Mouse (Mus musculus): ENCODE results near the gene Gm7534. TPM values are rescaled to one million over a fixed set of nuclear protein-coding genes. Genes with fewer than 3 reads are reported as not detected.
"Not testable (repeated sequence)": the region's sequence is repeated elsewhere in the genome, so short reads cannot be mapped to it uniquely, and the experiment has no call there.

Gene Gm7534
- polyA plus RNA-seq, 1 experiment from 2014 or later, result not detected

DNA sequence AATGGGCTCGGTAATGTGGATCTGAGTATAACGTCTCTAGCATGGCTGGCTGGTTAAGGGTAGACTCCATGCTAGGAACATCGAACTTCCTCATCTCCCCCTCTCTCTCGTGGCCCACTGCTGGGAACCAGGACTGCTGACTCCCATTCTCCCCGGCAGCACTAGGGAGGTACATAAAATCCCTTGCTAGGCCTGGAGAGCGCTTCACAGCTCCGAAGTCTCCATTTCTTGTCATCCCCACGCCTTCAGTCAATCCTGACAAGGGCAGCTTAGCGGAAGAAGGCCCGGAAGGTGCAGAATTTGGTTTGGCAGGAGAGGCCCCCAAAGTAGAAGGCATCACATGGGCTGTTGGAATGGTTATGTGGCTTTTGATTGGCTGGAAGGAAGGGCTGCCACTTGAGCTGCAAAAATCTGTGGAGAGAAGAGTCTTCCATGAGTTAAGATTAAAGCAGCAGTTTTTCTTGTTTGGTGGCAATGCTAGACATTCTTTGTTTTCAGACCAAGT lies 46.8 kb downstream of the Gm7534 start:
- 0 out of 2 replicates have a peak, but pooled peaks cover 6% of the 10 kb centered on the region for H3K27me3 ChIP-seq (ENCODE audit: control insufficient read depth, insufficient read depth, low read length)
- H3K9ac ChIP-seq, result no peak overlapping the region
- H3K4me2 ChIP-seq (replicated peaks), result no peak overlapping the region
- peaks cover 22% of the 10 kb centered on the region for H3K36me3 ChIP-seq (replicated peaks; ENCODE audit: control insufficient read depth, insufficient read depth)
- DNase-seq (ENCODE audit: low spot score), result no peak
- H3K4me1 ChIP-seq (replicated peaks; ENCODE audit: control insufficient read depth, insufficient read depth, low read length), result no peaks in the 10 kb centered on the region
- no peaks in the 10 kb centered on the region for H3K9me3 ChIP-seq (ENCODE audit: control insufficient read depth, low read length)
- ATAC-seq (ENCODE audit: low FRiP score), result no peak
- no peak overlapping the region for H3K4me3 ChIP-seq (replicated peaks; ENCODE audit: low read length)
- WGBS, result 94% methylated on average over 10 of the region's 10 CpGs
- H3K27ac ChIP-seq, result no peak overlapping the region

GRCm38 (mm10) chr4:134155531-134155930 lies 47.3 kb downstream of the Gm7534 start:
- Histone ChIP-seq H3K4me3 (replicated peaks; ENCODE audit: low read length) (no peak overlapping the region), H3K4me1 (replicated peaks; ENCODE audit: control insufficient read depth, insufficient read depth, low read length) (no peaks in the 10 kb centered on the region), H3K27ac (no peak overlapping the region), H3K9ac (no peak overlapping the region), H3K4me2 (replicated peaks) (no peak overlapping the region), H3K27me3 (ENCODE audit: control insufficient read depth, insufficient read depth, low read length) (0 out of 2 replicates have a peak, but pooled peaks cover 6% of the 10 kb centered on the region), H3K36me3 (replicated peaks; ENCODE audit: control insufficient read depth, insufficient read depth) (peaks cover 26% of the 10 kb centered on the region), H3K9me3 (ENCODE audit: control insufficient read depth, low read length) (no peaks in the 10 kb centered on the region)
- DNase-seq (ENCODE audit: low spot score) (no peak), ATAC-seq (ENCODE audit: low FRiP score) (no peak)
- WGBS, result 92% methylated on average over 6 of the region's 6 CpGs

GRCm38 (mm10) chr4:134154354-134154753 lies 48.5 kb downstream of the Gm7534 start:
- Histone ChIP-seq H3K4me2 (replicated peaks) (no peak overlapping the region), H3K9ac (no peak overlapping the region), H3K27ac (no peak overlapping the region), H3K4me3 (replicated peaks; ENCODE audit: low read length) (no peak overlapping the region), H3K36me3 (replicated peaks; ENCODE audit: control insufficient read depth, insufficient read depth) (peaks cover 31% of the 10 kb centered on the region), H3K9me3 (ENCODE audit: control insufficient read depth, low read length) (no peaks in the 10 kb centered on the region), H3K27me3 (ENCODE audit: control insufficient read depth, insufficient read depth, low read length) (0 out of 2 replicates have a peak, but pooled peaks cover 6% of the 10 kb centered on the region), H3K4me1 (replicated peaks; ENCODE audit: control insufficient read depth, insufficient read depth, low read length) (no peaks in the 10 kb centered on the region)
- WGBS, result 98% methylated on average over 3 of the region's 3 CpGs
- ATAC-seq (ENCODE audit: low FRiP score), result no peak
- DNase-seq (ENCODE audit: low spot score), result no peak

GRCm38 (mm10) chr4:134153656-134154055 lies 49.1 kb downstream of the Gm7534 start:
- peaks cover 38% of the 10 kb centered on the region for H3K36me3 ChIP-seq (replicated peaks; ENCODE audit: control insufficient read depth, insufficient read depth)
- H3K4me3 ChIP-seq (replicated peaks; ENCODE audit: low read length), result no peak overlapping the region
- DNase-seq (ENCODE audit: low spot score) (no peak), ATAC-seq (ENCODE audit: low FRiP score) (no peak)
- H3K9me3 ChIP-seq (ENCODE audit: control insufficient read depth, low read length), result no peaks in the 10 kb centered on the region
- H3K27ac ChIP-seq, result no peak overlapping the region
- no peak overlapping the region for H3K9ac ChIP-seq
- 96% methylated on average over 3 of the region's 3 CpGs for WGBS
- 0 out of 2 replicates have a peak, but pooled peaks cover 1% of the 10 kb centered on the region for H3K27me3 ChIP-seq (ENCODE audit: control insufficient read depth, insufficient read depth, low read length)
- no peaks in the 10 kb centered on the region for H3K4me1 ChIP-seq (replicated peaks; ENCODE audit: control insufficient read depth, insufficient read depth, low read length)
- no peak overlapping the region for H3K4me2 ChIP-seq (replicated peaks)

GRCm38 (mm10) chr4:134152112-134152511 lies 50.7 kb downstream of the Gm7534 start:
- H3K4me1 ChIP-seq (replicated peaks; ENCODE audit: control insufficient read depth, insufficient read depth, low read length), result no peaks in the 10 kb centered on the region
- no peak overlapping the region for H3K4me3 ChIP-seq (replicated peaks; ENCODE audit: low read length)
- DNase-seq (ENCODE audit: low spot score) (no peak), ATAC-seq (ENCODE audit: low FRiP score) (no peak)
- peaks cover 53% of the 10 kb centered on the region for H3K36me3 ChIP-seq (replicated peaks; ENCODE audit: control insufficient read depth, insufficient read depth)
- no peaks in the 10 kb centered on the region for H3K9me3 ChIP-seq (ENCODE audit: control insufficient read depth, low read length)
- no peak overlapping the region for H3K9ac ChIP-seq
- no peaks in the 10 kb centered on the region for H3K27me3 ChIP-seq (ENCODE audit: control insufficient read depth, insufficient read depth, low read length)
- no peak overlapping the region for H3K4me2 ChIP-seq (replicated peaks)
- H3K27ac ChIP-seq, result no peak overlapping the region
- 92% methylated on average over 3 of the region's 3 CpGs for WGBS

DNA sequence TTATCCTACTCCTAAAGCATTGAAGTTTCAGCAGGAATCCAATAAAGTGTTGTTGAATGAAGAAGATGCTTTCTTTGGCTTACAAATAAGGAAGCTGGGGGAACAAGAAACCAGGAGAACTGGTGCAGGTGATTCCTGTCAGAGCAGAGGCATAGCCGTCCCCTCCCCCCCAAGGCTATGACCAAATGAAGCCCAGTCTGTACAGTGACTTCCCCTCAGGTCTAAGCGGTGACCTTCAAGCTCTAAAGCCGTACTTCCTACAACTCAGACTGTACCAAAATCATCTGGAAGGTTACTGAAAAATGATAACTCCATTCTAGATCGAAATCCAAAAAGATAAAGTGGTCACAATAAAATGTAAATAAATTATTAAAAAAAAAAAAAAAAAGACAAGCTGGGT lies 53.4 kb downstream of the Gm7534 start:
- ATAC-seq (ENCODE audit: low FRiP score) (no peak), DNase-seq (ENCODE audit: low spot score) (no peak)
- H3K27me3 ChIP-seq (ENCODE audit: control insufficient read depth, insufficient read depth, low read length), result no peaks in the 10 kb centered on the region
- H3K27ac ChIP-seq, result no peak overlapping the region
- H3K4me2 ChIP-seq (replicated peaks), result no peak overlapping the region
- H3K9ac ChIP-seq, result no peak overlapping the region
- H3K4me3 ChIP-seq (replicated peaks; ENCODE audit: low read length), result no peak overlapping the region
- no peaks in the 10 kb centered on the region for H3K4me1 ChIP-seq (replicated peaks; ENCODE audit: control insufficient read depth, insufficient read depth, low read length)
- H3K9me3 ChIP-seq (ENCODE audit: control insufficient read depth, low read length), result no peaks in the 10 kb centered on the region
- 90% methylated on average over 4 of the region's 4 CpGs for WGBS
- peaks cover 51% of the 10 kb centered on the region for H3K36me3 ChIP-seq (replicated peaks; ENCODE audit: control insufficient read depth, insufficient read depth)

DNA sequence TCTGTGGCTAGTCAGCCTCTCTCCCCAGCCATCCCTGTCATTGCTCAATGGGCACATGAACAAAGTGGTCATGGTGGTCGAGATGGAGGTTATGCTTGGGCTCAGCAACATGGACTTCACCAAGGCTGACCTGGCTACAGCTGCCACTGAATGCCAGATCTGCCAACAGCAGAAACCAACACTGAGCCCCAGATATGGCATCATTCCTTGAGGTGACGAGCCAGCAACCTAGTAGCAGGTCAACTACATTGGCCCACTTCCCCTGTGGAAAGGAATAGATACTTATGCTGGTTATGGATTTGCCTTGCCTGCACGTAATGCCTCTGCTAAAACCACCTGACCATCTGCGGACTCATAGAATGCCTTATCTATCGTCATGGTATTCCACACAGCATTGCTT lies 58.5 kb downstream of the Gm7534 start:
- not testable (repeated sequence) for H3K4me1 ChIP-seq (replicated peaks; ENCODE audit: control insufficient read depth, insufficient read depth, low read length); H3K27me3 ChIP-seq (ENCODE audit: control insufficient read depth, insufficient read depth, low read length); ATAC-seq (ENCODE audit: low FRiP score); H3K27ac ChIP-seq; H3K4me2 ChIP-seq (replicated peaks); H3K4me3 ChIP-seq (replicated peaks; ENCODE audit: low read length); H3K9me3 ChIP-seq (ENCODE audit: control insufficient read depth, low read length); DNase-seq (ENCODE audit: low spot score); H3K9ac ChIP-seq
- H3K36me3 ChIP-seq (replicated peaks; ENCODE audit: control insufficient read depth, insufficient read depth), result peaks cover 25% of the 10 kb centered on the region
- 96% methylated on average over 5 of the region's 5 CpGs for WGBS

Other genes starting within 250 kb of the Gm7534 start
- gene Hmgn2, start 234.4 kb downstream of the Gm7534 start, polyA plus RNA-seq (2014; fragmentation: Nextera tagmentation; extraction: Ambion mirVana), result 1,104 and 1,147 TPM in 2 replicates
- gene Dhdds, start 202.1 kb downstream of the Gm7534 start, polyA plus RNA-seq (2014; fragmentation: Nextera tagmentation; extraction: Ambion mirVana), result 49.3 and 49.6 TPM in 2 replicates
- 0.13 and 0.27 TPM in 2 replicates for gene Lin28a, start 184.2 kb downstream of the Gm7534 start, polyA plus RNA-seq (2014; fragmentation: Nextera tagmentation; extraction: Ambion mirVana)
- gene Zfp683, start 149.2 kb downstream of the Gm7534 start, polyA plus RNA-seq (2014; fragmentation: Nextera tagmentation; extraction: Ambion mirVana), result not detected in 2 replicates
- 3.0 and 4.7 TPM in 2 replicates for gene Crybg2, start 142.2 kb downstream of the Gm7534 start, polyA plus RNA-seq (2014; fragmentation: Nextera tagmentation; extraction: Ambion mirVana)
- 1.7 and 2.4 TPM in 2 replicates for gene Cd52, start 107.9 kb downstream of the Gm7534 start, polyA plus RNA-seq (2014; fragmentation: Nextera tagmentation; extraction: Ambion mirVana)
- gene Ubxn11, start 100.4 kb downstream of the Gm7534 start, polyA plus RNA-seq (2014; fragmentation: Nextera tagmentation; extraction: Ambion mirVana), result 17.5 and 22.2 TPM in 2 replicates
- gene Sh3bgrl3, start 74.2 kb downstream of the Gm7534 start, polyA plus RNA-seq (2014; fragmentation: Nextera tagmentation; extraction: Ambion mirVana), result 429 and 442 TPM in 2 replicates
- gene Cep85, start 15.9 kb downstream of the Gm7534 start, polyA plus RNA-seq (2014; fragmentation: Nextera tagmentation; extraction: Ambion mirVana), result 19.2 and 20.3 TPM in 2 replicates
- 0.13 TPM in 1 of 2 replicates, not detected in the other for gene Catsper4, start 24.4 kb upstream of the Gm7534 start, polyA plus RNA-seq (2014; fragmentation: Nextera tagmentation; extraction: Ambion mirVana)
- gene Cnksr1, start 35.4 kb upstream of the Gm7534 start, polyA plus RNA-seq (2014; fragmentation: Nextera tagmentation; extraction: Ambion mirVana), result 0.13 and 0.31 TPM in 2 replicates
- gene E130218I03Rik, start 40.7 kb upstream of the Gm7534 start, polyA plus RNA-seq (2014; fragmentation: Nextera tagmentation; extraction: Ambion mirVana), result 0.32 TPM in 1 of 2 replicates, not detected in the other
- gene Zfp593, start 42.6 kb upstream of the Gm7534 start, polyA plus RNA-seq (2014; fragmentation: Nextera tagmentation; extraction: Ambion mirVana), result 12.5 and 14.4 TPM in 2 replicates
- gene Gm30191, start 43.9 kb upstream of the Gm7534 start, polyA plus RNA-seq (2014; fragmentation: Nextera tagmentation; extraction: Ambion mirVana), result 0.35 and 0.87 TPM in 2 replicates
- 16.4 and 16.9 TPM in 2 replicates for gene Grrp1, start 51.1 kb upstream of the Gm7534 start, polyA plus RNA-seq (2014; fragmentation: Nextera tagmentation; extraction: Ambion mirVana)
- gene Pdik1l, start 84.9 kb upstream of the Gm7534 start, polyA plus RNA-seq (2014; fragmentation: Nextera tagmentation; extraction: Ambion mirVana), result 38.5 and 45.1 TPM in 2 replicates
- gene Trim63, start 112.1 kb upstream of the Gm7534 start, polyA plus RNA-seq (2014; fragmentation: Nextera tagmentation; extraction: Ambion mirVana), result 0.23 TPM in 1 of 2 replicates, not detected in the other
- 0.13 and 0.14 TPM in 2 replicates for gene Slc30a2, start 140.2 kb upstream of the Gm7534 start, polyA plus RNA-seq (2014; fragmentation: Nextera tagmentation; extraction: Ambion mirVana)
- 0.30 and 0.58 TPM in 2 replicates for gene Extl1, start 180.8 kb upstream of the Gm7534 start, polyA plus RNA-seq (2014; fragmentation: Nextera tagmentation; extraction: Ambion mirVana)
- 6.8 and 6.9 TPM in 2 replicates for gene Pafah2, start 193.3 kb upstream of the Gm7534 start, polyA plus RNA-seq (2014; fragmentation: Nextera tagmentation; extraction: Ambion mirVana)

All from hindbrain, embryonic 14.5 days (tissue).